Mouse (Mus musculus): Measurements from ENCODE around the gene Nelfa. TPM values are rescaled to one million over a fixed set of nuclear protein-coding genes. Genes with fewer than 3 reads are reported as not detected.

Gene Nelfa
- total and polyA plus RNA-seq, 3 experiments = 20.6 to 41.2 (median 23.9) TPM

GRCm38 (mm10) chr5:33900101-33900500 is 36.1 kb downstream of the Nelfa start:
- Histone ChIP-seq H3K4me2 (ENCODE audit: insufficient read depth, low read depth, poor library complexity, severe bottlenecking) (no peak overlapping the region), H3K27ac (ENCODE audit: insufficient read depth, low read depth) (no peak overlapping the region), H3K36me3 (replicated peaks in 1 of 2; ENCODE audit: control insufficient read depth in 1 of 2, insufficient read depth in 1 of 2, low read length in 1 of 2) (peaks cover 69 to 82% of the 10 kb centered on the region in 2 experiments), H3K4me3 (replicated peaks in 1 of 3; ENCODE audit: low read depth in 2 of 3, low read length in 2 of 3, poor library complexity in 1 of 3) (no peak overlapping the region), H3K9me3 (replicated peaks; ENCODE audit: low read length) (no peaks in the 10 kb centered on the region), H3K9ac (ENCODE audit: insufficient read depth, low read depth) (no peak overlapping the region), H3K27me3 (replicated peaks) (no peaks in the 10 kb centered on the region), H3K4me1 (ENCODE audit: control insufficient read depth in 1 of 2, insufficient read depth in 2 of 2) (no peaks in the 10 kb centered on the region), H3K79me2 (replicated peaks; ENCODE audit: control insufficient read depth, extremely low read depth, insufficient read depth, poor library complexity, severe bottlenecking) (no peaks in the 10 kb centered on the region)
- in situ Hi-C loops (cut with MboI; ENCODE audit: low pct_ligation_motif_present, low pct_unique_long_range_greater_than_20kb, low sequenced_read_pairs) = no loop called here
- DNase-seq (ENCODE audit: extremely low read depth) = no peak
- TF ChIP-seq MXI1 (IDR thresholded peaks at IDR 0.05; ENCODE audit: low read depth, low read length) = no peak
- TF ChIP-seq BHLHE40 (IDR thresholded peaks at IDR 0.05; ENCODE audit: low read depth, low read length) = no peak
- TF ChIP-seq MYC (IDR thresholded peaks at IDR 0.05; ENCODE audit: low read depth, low read length) = no peak
- TF ChIP-seq MAX (IDR thresholded peaks at IDR 0.05; ENCODE audit: low read length) = no peak
- TF ChIP-seq JUND (conservative IDR thresholded peaks at IDR 0.05; ENCODE audit: low read depth, low read length) = no peak
- TF ChIP-seq ETS1 (conservative IDR thresholded peaks at IDR 0.05; ENCODE audit: low read depth, low read length) = no peak
- no peak for TF ChIP-seq ZKSCAN1 (IDR thresholded peaks at IDR 0.05; ENCODE audit: borderline replicate concordance, low read depth, low read length)
- TF ChIP-seq USF1 (IDR thresholded peaks at IDR 0.05; ENCODE audit: low read depth, low read length) = no peak
- TF ChIP-seq ZC3H11A (IDR thresholded peaks at IDR 0.05; ENCODE audit: low read depth, low read length) = no peak
- TF ChIP-seq MAFK (IDR thresholded peaks at IDR 0.05; ENCODE audit: insufficient replicate concordance, low read length) = no peak
- TF ChIP-seq ELF1 (IDR thresholded peaks at IDR 0.05; ENCODE audit: low read depth, low read length) = no peak
- no peak for TF ChIP-seq SMC3 (IDR thresholded peaks at IDR 0.05; ENCODE audit: low read depth, low read length)
- TF ChIP-seq EP300 (IDR thresholded peaks at IDR 0.05; ENCODE audit: low read length) = no peak
- TF ChIP-seq CTCF (conservative IDR thresholded peaks at IDR 0.05 in 1 of 2, IDR thresholded peaks at IDR 0.05 in 1 of 2; ENCODE audit: low read depth in 2 of 2, low read length in 2 of 2) = no peak
- no peak for TF ChIP-seq MEF2A (IDR thresholded peaks at IDR 0.05; ENCODE audit: borderline replicate concordance, low read depth, low read length)
- no peak for TF ChIP-seq POLR2AphosphoS2 (IDR thresholded peaks at IDR 0.05; ENCODE audit: low read depth, low read length)
- no peak for TF ChIP-seq ZNF384 (IDR thresholded peaks at IDR 0.05; ENCODE audit: low read depth, low read length)
- TF ChIP-seq NRF1 (IDR thresholded peaks at IDR 0.05; ENCODE audit: low read depth, low read length) = no peak
- TF ChIP-seq KAT2A (IDR thresholded peaks at IDR 0.05; ENCODE audit: insufficient replicate concordance, low read length) = no peak
- no peak for TF ChIP-seq ZMIZ1 (IDR thresholded peaks at IDR 0.05; ENCODE audit: low read depth, low read length)
- dilution Hi-C loops (cut with MboI; ENCODE audit: extremely low pct_ligation_motif_present, extremely low pct_unique_long_range_greater_than_20kb, low sequenced_read_pairs) = no loop called here

- Histone ChIP-seq H3K79me2 (replicated peaks; ENCODE audit: control insufficient read depth, extremely low read depth, insufficient read depth, poor library complexity, severe bottlenecking) (no peaks in the 10 kb centered on the region), H3K27me3 (replicated peaks) (no peaks in the 10 kb centered on the region), H3K27ac (ENCODE audit: insufficient read depth, low read depth) (no peak overlapping the region), H3K4me3 (replicated peaks in 1 of 3; ENCODE audit: low read depth in 2 of 3, low read length in 2 of 3, poor library complexity in 1 of 3) (no peak overlapping the region), H3K4me2 (ENCODE audit: insufficient read depth, low read depth, poor library complexity, severe bottlenecking) (no peak overlapping the region), H3K9me3 (replicated peaks; ENCODE audit: low read length) (no peaks in the 10 kb centered on the region), H3K9ac (ENCODE audit: insufficient read depth, low read depth) (no peak overlapping the region), H3K4me1 (ENCODE audit: control insufficient read depth in 1 of 2, insufficient read depth in 2 of 2) (no peaks in the 10 kb centered on the region), H3K36me3 (replicated peaks in 1 of 2; ENCODE audit: control insufficient read depth in 1 of 2, insufficient read depth in 1 of 2, low read length in 1 of 2) (peaks cover 77 to 91% of the 10 kb centered on the region in 2 experiments)
- no peak for DNase-seq (ENCODE audit: extremely low read depth)
- no peak for TF ChIP-seq ZNF384 (IDR thresholded peaks at IDR 0.05; ENCODE audit: low read depth, low read length)
- TF ChIP-seq POLR2AphosphoS2 (IDR thresholded peaks at IDR 0.05; ENCODE audit: low read depth, low read length) = no peak
- no peak for TF ChIP-seq BHLHE40 (IDR thresholded peaks at IDR 0.05; ENCODE audit: low read depth, low read length)
- TF ChIP-seq POLR2A (IDR thresholded peaks at IDR 0.05; ENCODE audit: low read depth, low read length) = no peak
- no peak for TF ChIP-seq NRF1 (IDR thresholded peaks at IDR 0.05; ENCODE audit: low read depth, low read length)
- no peak for TF ChIP-seq CHD1 (IDR thresholded peaks at IDR 0.05; ENCODE audit: low read depth, low read length)
- no peak for TF ChIP-seq MEF2A (IDR thresholded peaks at IDR 0.05; ENCODE audit: borderline replicate concordance, low read depth, low read length)
- TF ChIP-seq EP300 (IDR thresholded peaks at IDR 0.05; ENCODE audit: low read length) = no peak
- TF ChIP-seq IRF4 (IDR thresholded peaks at IDR 0.05; ENCODE audit: low read depth, low read length) = no peak
- TF ChIP-seq SIN3A (IDR thresholded peaks at IDR 0.05; ENCODE audit: low read length) = no peak
- no peak for TF ChIP-seq HCFC1 (IDR thresholded peaks at IDR 0.05; ENCODE audit: low read depth, low read length)
- TF ChIP-seq ZMIZ1 (IDR thresholded peaks at IDR 0.05; ENCODE audit: low read depth, low read length) = no peak
- no peak for TF ChIP-seq NELFE (IDR thresholded peaks at IDR 0.05; ENCODE audit: low read depth, low read length)
- TF ChIP-seq UBTF (IDR thresholded peaks at IDR 0.05; ENCODE audit: low read depth, low read length) = no peak
- no peak for TF ChIP-seq PAX5 (IDR thresholded peaks at IDR 0.05; ENCODE audit: low read length)
- TF ChIP-seq RCOR1 (conservative IDR thresholded peaks at IDR 0.05; ENCODE audit: low read depth, low read length) = no peak
- TF ChIP-seq GABPA (IDR thresholded peaks at IDR 0.05; ENCODE audit: insufficient replicate concordance, low read depth, low read length) = no peak
- no peak for TF ChIP-seq ZKSCAN1 (IDR thresholded peaks at IDR 0.05; ENCODE audit: borderline replicate concordance, low read depth, low read length)
- in situ Hi-C loops (cut with MboI; ENCODE audit: low pct_ligation_motif_present, low pct_unique_long_range_greater_than_20kb, low sequenced_read_pairs) (no loop called here), dilution Hi-C loops (cut with MboI; ENCODE audit: extremely low pct_ligation_motif_present, extremely low pct_unique_long_range_greater_than_20kb, low sequenced_read_pairs) (no loop called here)
Measured at GRCm38 (mm10) chr5:33899245-33899644, 37.0 kb downstream of the Nelfa start.
